Mouse (Mus musculus) C2C12 (cell line): ENCODE data around the gene Kctd17. TPM values are rescaled to one million over a fixed set of nuclear protein-coding genes. Genes with fewer than 3 reads are reported as not detected.

Source experiments
- H3K27me3 ChIP-seq: one replicate; pipeline ENCODE4 v1.6.1; 2011; ENCODE audit not compliant: control insufficient read depth, insufficient read depth, insufficient read length
- H3K36me3 ChIP-seq: one replicate; pipeline ENCODE4 v1.6.1; 2011; ENCODE audit not compliant: control insufficient read depth, insufficient read depth
- H3K4me3 ChIP-seq: one replicate; pipeline ENCODE4 v1.5.1; 2011; ENCODE audit warnings: mild to moderate bottlenecking, control low read depth; ENCODE audit not compliant: poor library complexity, insufficient read depth, severe bottlenecking
- H3K79me2 ChIP-seq: one replicate; pipeline ENCODE4 v1.6.1; 2011; ENCODE audit not compliant: control insufficient read depth, insufficient read depth
- H3K79me3 ChIP-seq: one replicate; pipeline ENCODE4 v1.6.1; 2011; ENCODE audit warnings: low read depth, control low read depth
- H3ac ChIP-seq: one replicate; pipeline ENCODE3; 2011; ENCODE audit warnings: low read depth; ENCODE audit not compliant: control insufficient read depth, insufficient read length
- CEBPB ChIP-seq: IDR thresholded peaks from one replicate; pipeline ENCODE4 v1.6.1; 2011; ENCODE audit warnings: low read depth, mild to moderate bottlenecking, control low read depth, moderate library complexity
- CTCF ChIP-seq: IDR thresholded peaks from one replicate; pipeline ENCODE4 v1.5.1; 2011; ENCODE audit not compliant: control insufficient read depth, insufficient read depth, insufficient read length
- FOSL1 ChIP-seq: IDR thresholded peaks from one replicate; pipeline ENCODE4 v1.8.0; 2011; ENCODE audit warnings: mild to moderate bottlenecking, low read length; ENCODE audit not compliant: poor library complexity, insufficient read depth, severe bottlenecking
- MAX ChIP-seq: IDR thresholded peaks from one replicate; pipeline ENCODE4 v1.6.1; 2011; ENCODE audit warnings: mild to moderate bottlenecking, control low read depth
- MYOD1 ChIP-seq: IDR thresholded peaks from one replicate; pipeline ENCODE4 v1.6.1; 2011; ENCODE audit warnings: low read depth; ENCODE audit not compliant: control insufficient read depth, insufficient read length
- MYOG ChIP-seq: IDR thresholded peaks from one replicate; pipeline ENCODE4 v1.6.1; 2011; ENCODE audit not compliant: control insufficient read depth, insufficient read length; ENCODE audit errors: extremely low read depth
- USF1 ChIP-seq: IDR thresholded peaks from one replicate; pipeline ENCODE4 v1.6.1; 2011; ENCODE audit warnings: low read depth, mild to moderate bottlenecking, control low read depth, moderate library complexity
- polyA plus RNA-seq: library from polyadenylated mRNA; unstranded; fragments of >200 nt; fragmentation: generic; extraction: Trizol; gene quantifications from one replicate; pipeline ENCODE4 v1.2.1, GENCODE M21; 2012; ENCODE audit warnings: missing spikeins

Kctd17 gene
- polyA plus RNA-seq, 1 experiment: 228 TPM

GRCm38 (mm10) chr15:78462981-78463380 is 34.6 kb downstream of the Kctd17 start:
- Histone ChIP-seq H3K79me2 (no peaks in the 10 kb centered on the region), H3K4me3 (no peak overlapping the region), H3K79me3 (no peaks in the 10 kb centered on the region), H3K27me3 (peaks cover 38% of the 10 kb centered on the region), H3K36me3 (no peaks in the 10 kb centered on the region), H3ac (no peak overlapping the region)
- TF ChIP-seq MYOG (no peak), CTCF (no peak), CEBPB (no peak), USF1 (no peak), MAX (no peak), FOSL1 (no peak), MYOD1 (no peak)

- Histone ChIP-seq H3K79me3 (no peaks in the 10 kb centered on the region), H3K36me3 (no peaks in the 10 kb centered on the region), H3K27me3 (peaks cover 25% of the 10 kb centered on the region), H3K79me2 (no peaks in the 10 kb centered on the region), H3K4me3 (no peak overlapping the region), H3ac (no peak overlapping the region)
- TF ChIP-seq USF1 (no peak), CTCF (peak; percentile 11)
These were observed 38.4 kb downstream of the Kctd17 start for GRCm38 (mm10) chr15:78466809-78467208.

GRCm38 (mm10) chr15:78467570-78467969 is 39.2 kb downstream of the Kctd17 start:
- Histone ChIP-seq H3K79me3 (no peaks in the 10 kb centered on the region), H3K79me2 (no peaks in the 10 kb centered on the region)
- TF ChIP-seq USF1: no peak
- TF ChIP-seq FOSL1: no peak
- TF ChIP-seq MYOG: no peak
- TF ChIP-seq MYOD1: no peak

GRCm38 (mm10) chr15:78468379-78468937 is 40.1 kb downstream of the Kctd17 start, which contains the start of gene Tmprss6:
TSS of gene Tmprss6 (minus strand) at chr15:78468634.
- no peak for TF ChIP-seq FOSL1
- no peak for TF ChIP-seq MYOD1
- TF ChIP-seq CTCF: no peak
- TF ChIP-seq USF1: no peak
- TF ChIP-seq CEBPB: no peak
- no peak for TF ChIP-seq MYOG
- no peak for TF ChIP-seq MAX
- Histone ChIP-seq H3K36me3 (no peaks in the 10 kb centered on the region), H3ac (no peak within 1 kb of the TSS)

More at GRCm38 (mm10) chr15:78467570-78467969, 39.2 kb downstream of the Kctd17 start:
- Histone ChIP-seq H3K4me3 (no peak overlapping the region), H3ac (no peak overlapping the region), H3K27me3 (peaks cover 24% of the 10 kb centered on the region), H3K36me3 (no peaks in the 10 kb centered on the region)

DNA sequence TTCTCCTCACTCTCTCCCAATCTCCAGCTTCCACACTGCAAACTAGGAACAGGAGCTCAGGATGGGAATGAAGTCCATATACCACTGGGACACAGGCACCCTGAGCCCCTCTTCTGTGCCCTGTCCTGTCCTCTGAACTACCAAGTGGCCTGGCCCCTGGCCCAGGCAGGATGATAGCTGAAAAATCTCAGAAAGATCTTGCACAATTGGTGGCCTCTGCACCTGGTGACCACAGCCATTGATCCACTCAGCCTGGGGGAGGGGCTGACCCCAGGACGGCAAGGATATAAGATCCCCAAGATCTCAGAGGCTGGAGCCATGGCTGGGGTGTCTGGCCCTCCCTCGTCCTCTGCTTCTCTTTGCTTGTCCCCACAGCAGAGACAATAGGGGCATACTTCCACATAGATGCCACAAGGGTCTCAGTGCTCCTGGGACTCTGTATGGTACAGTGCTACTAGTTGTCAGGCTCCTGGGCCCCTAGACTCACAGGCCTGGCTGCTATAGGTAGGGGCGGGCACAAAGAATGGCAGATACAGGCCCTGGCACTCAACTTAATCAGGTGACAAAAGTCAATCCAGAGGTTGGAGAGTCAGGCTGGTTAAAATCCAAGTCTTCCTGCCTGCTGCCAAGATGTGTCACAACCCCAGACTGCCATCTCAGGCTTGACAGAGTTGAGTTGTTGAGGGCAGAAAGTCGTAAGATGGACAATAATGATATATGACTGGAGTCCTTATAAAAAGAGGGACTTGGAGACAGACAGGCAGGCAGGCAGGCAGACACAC is 42.3 kb downstream of the Kctd17 start:
- Histone ChIP-seq H3ac (no peak overlapping the region), H3K79me2 (no peaks in the 10 kb centered on the region), H3K36me3 (no peaks in the 10 kb centered on the region), H3K27me3 (peaks cover 27% of the 10 kb centered on the region), H3K79me3 (no peaks in the 10 kb centered on the region), H3K4me3 (no peak overlapping the region)
- no peak for TF ChIP-seq MYOG
- TF ChIP-seq FOSL1: no peak
- no peak for TF ChIP-seq USF1
- no peak for TF ChIP-seq MAX
- no peak for TF ChIP-seq CEBPB
- no peak for TF ChIP-seq CTCF
- TF ChIP-seq MYOD1: no peak

More at GRCm38 (mm10) chr15:78468379-78468937, 40.1 kb downstream of the Kctd17 start, which contains the start of gene Tmprss6:
- Histone ChIP-seq H3K27me3 (peaks cover 23% of the 10 kb centered on the region), H3K4me3 (no peak within 1 kb of the TSS), H3K79me3 (no peaks in the 10 kb centered on the region), H3K79me2 (no peaks in the 10 kb centered on the region)

DNA sequence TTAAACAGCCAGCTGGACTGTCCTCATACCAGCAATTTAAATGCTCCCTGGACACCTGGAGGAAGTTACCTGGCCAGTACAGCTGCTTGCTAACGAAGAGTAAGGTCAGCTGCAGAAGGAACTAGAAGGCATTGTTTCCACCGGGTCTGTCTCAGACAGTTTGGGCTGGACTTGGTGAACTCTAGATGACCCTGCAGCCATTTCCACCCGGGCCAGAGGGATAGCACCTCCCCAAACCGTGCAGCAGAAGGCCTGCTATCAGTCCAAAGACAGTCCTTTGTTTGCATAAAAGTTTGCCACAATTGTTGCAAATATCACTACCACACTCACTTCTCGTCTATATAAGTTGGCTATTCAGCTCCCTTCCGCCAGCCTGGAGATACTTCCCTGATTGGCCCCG is 43.5 kb downstream of the Kctd17 start:
- no peaks in the 10 kb centered on the region for H3K79me3 ChIP-seq
- H3K4me3 ChIP-seq: no peak overlapping the region
- H3ac ChIP-seq: no peak overlapping the region
- peaks cover 27% of the 10 kb centered on the region for H3K27me3 ChIP-seq
- no peaks in the 10 kb centered on the region for H3K79me2 ChIP-seq
- TF ChIP-seq MAX (no peak), MYOG (no peak), MYOD1 (no peak), USF1 (no peak), FOSL1 (no peak), CEBPB (no peak), CTCF (no peak)
- no peaks in the 10 kb centered on the region for H3K36me3 ChIP-seq
